Mouse (Mus musculus) heart, embryonic 16.5 days (tissue): ENCODE measurements around the gene Gm49321. TPM values are rescaled to one million over a fixed set of nuclear protein-coding genes. Genes with fewer than 3 reads are reported as not detected.

ENCODE experiments used
- ATAC-seq: fragments of 200-750 bp; cut with Nextera tagmentation; replicated peaks from 2 replicates; pipeline ENCODE4 v1.8.0; 2017; ENCODE audit warnings: moderate number of reproducible peaks; ENCODE audit not compliant: insufficient read depth, low FRiP score; ENCODE audit errors: extremely low read depth
- H3K27ac ChIP-seq: fragments of 300-500 bp; sonication (generic); 2 replicates; pipeline ENCODE4 v1.5.1; 2014; ENCODE audit warnings: mild to moderate bottlenecking, low read length, control low read depth, moderate library complexity
- H3K27me3 ChIP-seq: fragments of 300-500 bp; sonication (generic); 2 replicates; pipeline ENCODE4 v1.6.1; 2014; ENCODE audit warnings: low read length, mixed read lengths; ENCODE audit not compliant: control insufficient read depth, insufficient read depth
- H3K36me3 ChIP-seq: fragments of 300-500 bp; sonication (generic); 2 replicates; pipeline ENCODE4 v1.6.1; 2014; ENCODE audit not compliant: control insufficient read depth, insufficient read depth
- H3K4me1 ChIP-seq: fragments of 300-500 bp; sonication (generic); 2 replicates; pipeline ENCODE4 v1.6.1; 2014; ENCODE audit warnings: low read length, mixed read lengths; ENCODE audit not compliant: control insufficient read depth, insufficient read depth
- H3K4me2 ChIP-seq: fragments of 300-500 bp; sonication (generic); 2 replicates; pipeline ENCODE4 v1.6.1; 2014; ENCODE audit warnings: low read depth, mild to moderate bottlenecking, control low read depth, low read length
- H3K4me3 ChIP-seq: fragments of 300-500 bp; sonication (generic); 2 replicates; pipeline ENCODE4 v1.5.1; 2014; ENCODE audit warnings: mild to moderate bottlenecking, control low read depth, low read length
- H3K9ac ChIP-seq: fragments of 300-500 bp; sonication (generic); 2 replicates; pipeline ENCODE4 v1.6.1; 2014; ENCODE audit warnings: low read length, control low read depth
- H3K9me3 ChIP-seq: fragments of 300-500 bp; sonication (generic); replicated peaks from 2 replicates; pipeline ENCODE4 v1.6.1; 2016; ENCODE audit warnings: low read length; ENCODE audit not compliant: control insufficient read depth
- WGBS: fragments of 180-500 bp; shearing (Covaris S2); extraction: QIAGEN DNeasy Blood & Tissue Kit; methylation state at CpG from one replicate; pipeline ENCODE4 v1.1.7; 2014; 5-methylcytosine and 5-hydroxymethylcytosine counted together
- polyA plus RNA-seq: library from polyadenylated mRNA; unstranded; fragments of >200 nt; fragmentation: Nextera tagmentation; extraction: Ambion mirVana; gene quantifications from 2 replicates; pipeline ENCODE4 v1.2.1, GENCODE M21; 2015

The Gm49321 gene
- polyA plus RNA-seq, 1 experiment from 2014 or later = 10.1 TPM

- 69% methylated on average over 5 of the region's 5 CpGs for WGBS
- no peak overlapping the region for H3K27ac ChIP-seq
Measured at GRCm38 (mm10) chr12:73904133-73904934, 33.1 kb upstream of the Gm49321 start.

GRCm38 (mm10) chr12:73905041-73905440 lies 32.4 kb upstream of the Gm49321 start:
- no peaks in the 10 kb centered on the region for H3K36me3 ChIP-seq
- peaks cover 7% of the 10 kb centered on the region for H3K4me1 ChIP-seq
- no peak overlapping the region for H3K4me3 ChIP-seq
- no peak overlapping the region for H3K9ac ChIP-seq
- no peak for ATAC-seq
- H3K27me3 ChIP-seq = no peaks in the 10 kb centered on the region
- no peak overlapping the region for H3K27ac ChIP-seq
- H3K9me3 ChIP-seq = no peaks in the 10 kb centered on the region
- WGBS = 46% methylated on average over 2 of the region's 2 CpGs
- H3K4me2 ChIP-seq = no peak overlapping the region

More at GRCm38 (mm10) chr12:73904133-73904934, 33.1 kb upstream of the Gm49321 start:
- no peaks in the 10 kb centered on the region for H3K27me3 ChIP-seq
- no peaks in the 10 kb centered on the region for H3K36me3 ChIP-seq
- no peaks in the 10 kb centered on the region for H3K9me3 ChIP-seq
- peaks cover 7% of the 10 kb centered on the region for H3K4me1 ChIP-seq
- no peak overlapping the region for H3K4me3 ChIP-seq
- ATAC-seq = no peak
- no peak overlapping the region for H3K4me2 ChIP-seq
- no peak overlapping the region for H3K9ac ChIP-seq

- no peak for ATAC-seq
Measured at GRCm38 (mm10) chr12:73905555-73905954, 31.9 kb upstream of the Gm49321 start.

DNA sequence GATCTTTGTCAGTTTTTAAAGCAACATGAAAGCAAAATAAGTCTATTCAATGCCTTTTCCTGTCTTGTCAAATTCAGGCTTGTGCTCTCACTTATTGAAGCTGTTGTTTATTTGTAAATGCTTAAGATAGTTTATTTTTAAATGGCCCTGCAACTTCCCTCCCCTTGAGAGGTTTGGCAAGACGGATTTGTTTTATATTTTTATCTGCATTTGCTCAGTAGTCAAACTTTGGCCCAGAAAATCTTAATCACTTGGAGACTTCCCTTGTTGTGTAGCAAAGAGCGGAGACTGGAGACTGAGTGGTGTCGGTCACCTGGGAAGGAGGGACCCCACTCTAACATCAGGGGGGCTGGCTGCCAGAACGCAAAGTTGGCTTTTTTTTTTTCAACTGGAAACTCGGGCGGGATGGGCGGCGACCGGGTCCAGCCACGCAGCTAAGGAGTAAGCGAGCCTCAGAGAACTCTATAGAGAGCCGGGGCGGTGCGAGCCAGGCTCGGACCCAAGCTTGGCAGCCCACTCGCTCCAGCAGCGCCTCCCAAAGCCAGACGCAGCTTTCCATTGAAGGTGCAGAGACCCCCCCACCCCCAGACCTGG lies 30.3 kb upstream of the Gm49321 start:
- WGBS = 2% methylated on average over 18 of the region's 18 CpGs
- H3K27ac ChIP-seq = peak overlapping the region; percentile 92
- peak overlapping the region; percentile 77 for H3K9ac ChIP-seq
- ATAC-seq = peak; percentile 76
- peak overlapping the region; percentile 99 for H3K4me3 ChIP-seq
- peaks cover 7% of the 10 kb centered on the region for H3K4me1 ChIP-seq
- H3K36me3 ChIP-seq = no peaks in the 10 kb centered on the region
- peak overlapping the region; percentile 70 for H3K4me2 ChIP-seq
- H3K9me3 ChIP-seq = no peaks in the 10 kb centered on the region
- no peaks in the 10 kb centered on the region for H3K27me3 ChIP-seq

More at GRCm38 (mm10) chr12:73905555-73905954, 31.9 kb upstream of the Gm49321 start:
- Histone ChIP-seq H3K36me3 (no peaks in the 10 kb centered on the region), H3K4me3 (no peak overlapping the region), H3K27ac (no peak overlapping the region), H3K4me2 (no peak overlapping the region), H3K9ac (no peak overlapping the region), H3K9me3 (no peaks in the 10 kb centered on the region), H3K27me3 (no peaks in the 10 kb centered on the region), H3K4me1 (peaks cover 7% of the 10 kb centered on the region)
- 81% methylated on average over 4 of the region's 4 CpGs for WGBS

DNA sequence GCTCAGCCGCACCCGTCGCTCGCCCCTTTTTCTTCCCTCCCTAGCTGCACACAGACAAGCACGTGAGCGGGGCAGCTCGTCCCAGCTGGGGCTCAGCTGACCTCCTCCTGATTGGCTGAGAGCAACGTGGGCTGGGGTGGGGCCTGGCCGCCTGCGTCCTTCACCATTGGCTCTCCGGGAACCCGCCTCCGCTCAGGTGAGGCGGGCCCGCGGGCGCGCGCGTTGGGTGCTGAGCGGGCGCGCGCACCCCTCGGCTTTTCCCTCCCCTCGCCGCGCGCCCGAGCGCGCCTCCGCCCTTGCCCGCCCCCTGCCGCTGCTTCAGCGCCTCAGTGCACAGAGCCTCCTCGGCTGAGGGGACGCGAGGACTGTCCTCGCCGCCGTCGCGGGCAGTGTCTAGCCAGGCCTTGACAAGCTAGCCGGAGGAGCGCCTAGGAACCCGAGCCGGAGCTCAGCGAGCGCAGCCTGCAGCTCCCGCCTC lies 29.7 kb upstream of the Gm49321 start:
- peak overlapping the region; percentile 70 for H3K4me2 ChIP-seq
- H3K4me3 ChIP-seq = peak overlapping the region; percentile 99
- no peaks in the 10 kb centered on the region for H3K9me3 ChIP-seq
- peak; percentile 99 for ATAC-seq
- peaks cover 7% of the 10 kb centered on the region for H3K4me1 ChIP-seq
- H3K27me3 ChIP-seq = no peaks in the 10 kb centered on the region
- H3K9ac ChIP-seq = peak overlapping the region; percentile 100
- H3K36me3 ChIP-seq = no peaks in the 10 kb centered on the region
- WGBS = under 1% methylated on average over 50 of the region's 51 CpGs
- peak overlapping the region; percentile 100 for H3K27ac ChIP-seq

DNA sequence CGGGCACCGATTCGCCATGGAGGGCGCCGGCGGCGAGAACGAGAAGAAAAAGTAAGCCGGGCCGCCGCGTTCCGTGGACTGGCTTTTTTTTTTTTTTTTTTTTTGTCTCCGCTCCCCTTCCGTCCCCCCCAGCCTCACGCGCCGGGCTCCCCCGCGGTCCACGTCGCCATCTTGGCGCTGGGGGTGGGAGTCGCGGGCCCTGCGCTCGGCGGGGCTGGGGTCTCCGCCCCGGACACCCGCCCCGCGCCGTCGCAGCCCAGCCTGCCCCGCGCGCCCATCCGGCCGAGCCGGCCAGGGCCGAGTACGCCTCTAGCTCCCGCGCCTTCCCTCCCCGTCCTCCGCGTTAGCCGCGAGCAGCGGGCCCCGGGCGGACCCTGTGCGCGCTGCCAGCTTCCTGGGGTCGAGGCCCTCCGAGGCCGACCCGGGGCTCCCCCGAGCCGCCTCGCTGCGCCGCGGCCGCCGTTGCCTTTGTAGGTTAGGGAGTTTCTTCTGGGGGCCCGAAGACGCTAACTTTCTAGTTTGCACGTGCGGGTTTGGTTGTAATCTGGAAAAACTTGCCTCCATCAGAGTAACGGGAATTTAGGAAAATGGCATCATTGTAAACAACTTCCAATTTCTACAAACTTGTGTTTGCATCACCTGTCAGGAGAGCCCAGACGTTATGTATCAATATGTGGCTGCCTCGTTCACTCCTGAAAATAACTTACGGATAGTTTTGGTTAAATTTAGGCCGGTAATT lies 29.0 kb upstream of the Gm49321 start:
- peak overlapping the region; percentile 100 for H3K27ac ChIP-seq
- H3K4me1 ChIP-seq = peaks cover 10% of the 10 kb centered on the region
- no peaks in the 10 kb centered on the region for H3K36me3 ChIP-seq
- WGBS = under 1% methylated on average over 71 of the region's 76 CpGs
- H3K9ac ChIP-seq = peak overlapping the region; percentile 100
- H3K4me3 ChIP-seq = peak overlapping the region; percentile 99
- H3K4me2 ChIP-seq = peak overlapping the region; percentile 71
- no peaks in the 10 kb centered on the region for H3K27me3 ChIP-seq
- peak; percentile 52 for ATAC-seq
- no peaks in the 10 kb centered on the region for H3K9me3 ChIP-seq

- ATAC-seq = no peak
- peak overlapping the region; percentile 100 for H3K9ac ChIP-seq
- no peaks in the 10 kb centered on the region for H3K36me3 ChIP-seq
- H3K9me3 ChIP-seq = no peaks in the 10 kb centered on the region
- under 1% methylated on average over 6 of the region's 6 CpGs for WGBS
- no peaks in the 10 kb centered on the region for H3K27me3 ChIP-seq
- H3K4me2 ChIP-seq = peak overlapping the region; percentile 71
- H3K4me1 ChIP-seq = peaks cover 12% of the 10 kb centered on the region
- H3K27ac ChIP-seq = peak overlapping the region; percentile 100
- peak overlapping the region; percentile 99 for H3K4me3 ChIP-seq
Measured at GRCm38 (mm10) chr12:73909013-73909575, 28.4 kb upstream of the Gm49321 start.

DNA sequence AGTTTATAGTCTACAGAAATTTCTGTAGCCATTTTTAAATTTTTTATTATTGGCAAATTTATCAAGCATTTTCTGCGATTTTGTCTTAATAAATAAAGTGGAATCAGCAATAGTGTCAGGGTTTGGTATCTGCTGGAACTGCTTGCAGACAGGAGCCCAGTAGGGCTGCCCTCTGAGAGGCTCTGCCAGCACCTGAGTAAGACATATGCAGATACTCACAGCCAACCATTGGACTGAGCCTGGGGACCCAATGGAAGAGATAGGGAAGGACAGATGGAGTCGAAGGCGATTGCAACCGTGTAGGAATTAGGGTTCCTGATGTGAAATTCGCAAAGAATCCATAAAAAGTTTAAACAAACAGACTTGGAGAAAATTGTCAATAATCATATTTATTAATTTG lies 19.0 kb upstream of the Gm49321 start:
- 87% methylated on average over 5 of the region's 5 CpGs for WGBS
- Histone ChIP-seq H3K9ac (no peak overlapping the region), H3K27ac (no peak overlapping the region), H3K4me2 (no peak overlapping the region), H3K27me3 (no peaks in the 10 kb centered on the region), H3K4me1 (peaks cover 10% of the 10 kb centered on the region), H3K36me3 (no peaks in the 10 kb centered on the region), H3K4me3 (no peak overlapping the region), H3K9me3 (no peaks in the 10 kb centered on the region)
- no peak for ATAC-seq
